Mouse (Mus musculus) lung, adult 2 months (tissue): ENCODE data around the gene Oprm1.

ENCODE experiments used
- CTCF ChIP-seq: fragments of 200-500 bp; IDR thresholded peaks from 2 replicates; pipeline ENCODE4 v1.5.1; 2011; ENCODE audit warnings: mild to moderate bottlenecking, low read length, control low read depth; ENCODE audit not compliant: insufficient read depth
- POLR2A ChIP-seq: fragments of 200-500 bp; IDR thresholded peaks from 2 replicates; pipeline ENCODE4 v1.6.1; 2011; ENCODE audit warnings: low read depth, mild to moderate bottlenecking, control low read depth, low read length, borderline replicate concordance; ENCODE audit errors: extremely low read depth

- no peak for TF ChIP-seq POLR2A
- no peak for TF ChIP-seq CTCF
Measured at GRCm38 (mm10) chr10:6896659-6897303, 138.5 kb downstream of the Oprm1 start.
